Mouse (Mus musculus) bone marrow, adult 2 months (tissue): ENCODE results near the gene Akt1.

Source experiments
- CTCF ChIP-seq: fragments of 200-500 bp; IDR thresholded peaks from 2 replicates; pipeline ENCODE4 v1.5.1; 2011; ENCODE audit warnings: low read length, control low read depth; ENCODE audit not compliant: control insufficient read depth, insufficient read depth
- POLR2A ChIP-seq: fragments of 200-500 bp; IDR thresholded peaks from 2 replicates; pipeline ENCODE4 v1.6.1; 2011; ENCODE audit warnings: low read depth, mild to moderate bottlenecking, control low read depth, low read length, borderline replicate concordance; ENCODE audit not compliant: control insufficient read depth

GRCm38 (mm10) chr12:112706704-112707572, 32.3 kb upstream of the Akt1 start:
- TF ChIP-seq CTCF (peak; percentile 99), POLR2A (no peak)
